ENCODE assay signal across 19 mouse cellular contexts in genomic region chr7:65630661-65631060, GRCm38 (mm10).
"Had no signal": no experiment of that assay in that cellular context is flagged by ENCODE, and none has a peak within 500 bp of the region (broad histone marks: within the 10 kb centered on the region; RNA-seq: fewer than 3 reads in every experiment).

No protein-coding gene starts in this region.

- DNase-seq: liver, embryonic 13.5 days; liver, postnatal 0 days; lung, adult 2 months; lung, postnatal 14 days; lung, postnatal 36 days; right cerebral cortex, postnatal 14 days; thymus, adult 2 months; thymus, postnatal 25 days; thymus, postnatal 4 days had no signal

- H3K9ac ChIP-seq: liver, embryonic 13.5 days; liver, embryonic 15.5 days; liver, postnatal 0 days; lung, embryonic 15.5 days; midbrain, embryonic 12.5 days; midbrain, embryonic 15.5 days; neural tube, embryonic 12.5 days; stomach, embryonic 15.5 days had no signal

- H3K27me3 ChIP-seq: liver, embryonic 15.5 days; lung, embryonic 15.5 days; midbrain, embryonic 15.5 days; neural tube, embryonic 12.5 days; stomach, embryonic 15.5 days had no signal

- H3K27ac ChIP-seq: liver, embryonic 13.5 days; liver, embryonic 15.5 days; lung, embryonic 15.5 days; macrophage; midbrain, embryonic 12.5 days; midbrain, embryonic 15.5 days; neural tube, embryonic 12.5 days; stomach, embryonic 15.5 days; stomach, postnatal 0 days had no signal

- ATAC-seq: liver, postnatal 0 days; lung, postnatal 0 days; midbrain, embryonic 15.5 days had no signal

- H3K4me2 ChIP-seq: liver, embryonic 13.5 days; liver, embryonic 15.5 days; lung, embryonic 15.5 days; midbrain, embryonic 12.5 days; midbrain, embryonic 15.5 days; neural tube, embryonic 12.5 days; stomach, embryonic 15.5 days had no signal

- H3K9me3 ChIP-seq: liver, embryonic 13.5 days; liver, embryonic 15.5 days; lung, embryonic 15.5 days; megakaryocyte, embryonic 14.5 days; midbrain, embryonic 12.5 days; midbrain, embryonic 15.5 days; neural tube, embryonic 12.5 days; stomach, embryonic 15.5 days had no signal

- H3K4me3 ChIP-seq: liver, embryonic 13.5 days; liver, embryonic 15.5 days; lung, embryonic 15.5 days; megakaryocyte, embryonic 14.5 days; midbrain, embryonic 12.5 days; midbrain, embryonic 15.5 days; neural tube, embryonic 12.5 days; stomach, embryonic 15.5 days had no signal

- H3K4me1 ChIP-seq: liver, embryonic 13.5 days; liver, embryonic 15.5 days; lung, embryonic 15.5 days; megakaryocyte, embryonic 14.5 days; midbrain, embryonic 12.5 days; midbrain, embryonic 15.5 days; neural tube, embryonic 12.5 days; stomach, embryonic 15.5 days had no signal

- H3K36me3 ChIP-seq: liver, embryonic 13.5 days; liver, embryonic 15.5 days; lung, embryonic 15.5 days; midbrain, embryonic 12.5 days; midbrain, embryonic 15.5 days; neural tube, embryonic 12.5 days; stomach, embryonic 15.5 days had no signal
